ENCODE assay signal across 17 mouse cellular contexts in the genomic region with DNA sequence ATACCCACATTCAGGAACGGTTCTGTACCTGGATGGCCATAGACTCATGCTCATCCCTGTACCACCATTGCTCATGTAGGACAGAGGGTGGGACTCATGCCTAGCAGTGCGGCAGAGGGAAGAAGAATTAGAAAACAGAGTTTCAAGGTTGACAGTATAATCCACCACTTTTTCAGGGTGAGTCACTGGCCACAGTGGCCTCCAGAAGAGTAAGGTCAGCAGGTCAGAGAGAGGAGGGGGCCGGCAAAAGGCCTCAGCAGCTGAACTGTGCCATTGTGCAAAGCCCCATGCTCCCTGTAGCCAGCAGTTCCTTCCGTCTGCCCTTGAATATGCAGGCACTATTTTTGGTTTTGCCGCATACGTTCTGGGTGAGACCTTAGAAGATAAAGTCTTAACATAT.
"Had no signal": no experiment of that assay in that cellular context is flagged by ENCODE, and none has a peak within 500 bp of the region (broad histone marks: within the 10 kb centered on the region; RNA-seq: fewer than 3 reads in every experiment).

No protein-coding gene starts in this region.

- H3K36me3 ChIP-seq: lung, embryonic 15.5 days; midbrain, embryonic 13.5 days; midbrain, embryonic 15.5 days; neural tube, embryonic 12.5 days; stomach, embryonic 15.5 days had no signal

- H3K4me1 ChIP-seq: lung, embryonic 15.5 days; megakaryocyte, embryonic 14.5 days; midbrain, embryonic 13.5 days; midbrain, embryonic 15.5 days; neural tube, embryonic 12.5 days; stomach, embryonic 15.5 days had no signal

- H3K9ac ChIP-seq: lung, embryonic 15.5 days; midbrain, embryonic 13.5 days; midbrain, embryonic 15.5 days; neural tube, embryonic 12.5 days; stomach, embryonic 15.5 days had no signal

- ATAC-seq: lung, postnatal 0 days; midbrain, embryonic 13.5 days; midbrain, embryonic 15.5 days had no signal

- H3K9me3 ChIP-seq: lung, embryonic 15.5 days; midbrain, embryonic 13.5 days; midbrain, embryonic 15.5 days; neural tube, embryonic 12.5 days; stomach, embryonic 15.5 days had no signal

- H3K27me3 ChIP-seq: lung, embryonic 15.5 days; megakaryocyte, embryonic 14.5 days; midbrain, embryonic 13.5 days; midbrain, embryonic 15.5 days; neural tube, embryonic 12.5 days; stomach, embryonic 15.5 days had no signal

- DNase-seq: lung, adult 2 months; lung, postnatal 14 days; lung, postnatal 36 days; right cerebral cortex, postnatal 14 days; thymus, adult 2 months; thymus, postnatal 25 days; thymus, postnatal 4 days had no signal

- H3K4me2 ChIP-seq: lung, embryonic 15.5 days; midbrain, embryonic 11.5 days; midbrain, embryonic 13.5 days; midbrain, embryonic 15.5 days; neural tube, embryonic 12.5 days; stomach, embryonic 15.5 days had no signal

- H3K27ac ChIP-seq: lung, embryonic 15.5 days; macrophage; midbrain, embryonic 13.5 days; midbrain, embryonic 15.5 days; neural tube, embryonic 12.5 days; stomach, embryonic 15.5 days; stomach, postnatal 0 days had no signal

- H3K4me3 ChIP-seq: lung, embryonic 15.5 days; megakaryocyte, embryonic 14.5 days; midbrain, embryonic 13.5 days; midbrain, embryonic 15.5 days; neural tube, embryonic 12.5 days; stomach, embryonic 15.5 days had no signal
